Mouse (Mus musculus) limb, embryonic 12.5 days (tissue): ENCODE measurements around the gene Sp9. TPM values are rescaled to one million over a fixed set of nuclear protein-coding genes. Genes with fewer than 3 reads are reported as not detected.

Source experiments
- ATAC-seq: fragments of 200-750 bp; cut with Nextera tagmentation; 2 replicates; pipeline ENCODE4 v1.8.0; 2017; ENCODE audit warnings: low read depth, moderate TSS enrichment; ENCODE audit not compliant: insufficient number of reproducible peaks, insufficient read depth, low FRiP score, low TSS enrichment
- H3K27ac ChIP-seq: fragments of 300-500 bp; sonication (generic); 2 replicates; pipeline ENCODE4 v1.5.1; 2016; ENCODE audit warnings: mild to moderate bottlenecking, moderate library complexity
- H3K27me3 ChIP-seq: fragments of 300-500 bp; sonication (generic); 2 replicates; pipeline ENCODE4 v1.6.1; 2016; ENCODE audit warnings: mild to moderate bottlenecking, moderate library complexity
- H3K36me3 ChIP-seq: fragments of 300-500 bp; sonication (generic); 2 replicates; pipeline ENCODE4 v1.6.1; 2016; ENCODE audit warnings: mild to moderate bottlenecking, moderate library complexity
- H3K4me1 ChIP-seq: fragments of 300-500 bp; sonication (generic); replicated peaks from 2 replicates; pipeline ENCODE4 v1.6.1; 2016
- H3K4me2 ChIP-seq: fragments of 300-500 bp; sonication (generic); 2 replicates; pipeline ENCODE4 v1.6.1; 2016; ENCODE audit warnings: mild to moderate bottlenecking, moderate library complexity
- H3K4me3 ChIP-seq: fragments of 300-500 bp; sonication (generic); replicated peaks from 2 replicates; pipeline ENCODE4 v1.5.1; 2016; ENCODE audit warnings: mild to moderate bottlenecking
- H3K9ac ChIP-seq: fragments of 300-500 bp; sonication (generic); replicated peaks from 2 replicates; pipeline ENCODE4 v1.6.1; 2016; ENCODE audit warnings: mild to moderate bottlenecking, moderate library complexity
- H3K9me3 ChIP-seq: fragments of 300-500 bp; sonication (generic); 2 replicates; pipeline ENCODE4 v1.6.1; 2016; ENCODE audit warnings: mild to moderate bottlenecking, moderate library complexity
- WGBS: fragments of 180-500 bp; shearing (Covaris S2); methylation state at CpG from one replicate; pipeline ENCODE4 v1.1.7; 2016; 5-methylcytosine and 5-hydroxymethylcytosine counted together
- polyA plus RNA-seq: library from polyadenylated mRNA; unstranded; fragments of >200 nt; fragmentation: Nextera tagmentation; extraction: Ambion mirVana; gene quantifications from 2 replicates; pipeline ENCODE4 v1.2.1, GENCODE M21; 2016

The Sp9 gene
- polyA plus RNA-seq, 1 experiment from 2014 or later = 2.5 TPM

DNA sequence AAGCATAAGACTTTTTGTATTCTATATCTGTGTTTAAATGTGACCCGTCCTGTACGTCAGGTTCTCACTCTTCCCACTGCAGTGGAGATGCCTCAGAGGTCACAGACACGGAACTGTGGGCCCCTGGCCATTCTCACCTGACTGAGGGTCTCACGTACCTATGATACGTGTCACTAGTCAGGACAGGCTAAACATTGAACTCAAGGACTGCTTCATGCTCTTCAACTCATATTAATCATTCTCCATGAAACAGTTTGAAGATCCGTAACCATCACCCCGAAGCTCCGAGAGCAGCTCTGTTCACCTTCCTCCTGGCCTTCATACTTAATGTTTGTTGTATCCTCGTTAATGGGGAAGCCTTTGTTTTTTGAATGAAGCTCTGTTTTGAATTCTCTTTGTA lies 45.7 kb downstream of the Sp9 start:
- no peaks in the 10 kb centered on the region for H3K27me3 ChIP-seq
- no peak overlapping the region for H3K27ac ChIP-seq
- no peaks in the 10 kb centered on the region for H3K36me3 ChIP-seq
- H3K9me3 ChIP-seq = no peaks in the 10 kb centered on the region
- H3K4me1 ChIP-seq = peaks cover 6% of the 10 kb centered on the region; the same call in 1 of the 2 replicates
- ATAC-seq = no peak
- WGBS = 94% methylated on average over 9 of the region's 9 CpGs
- no peak overlapping the region for H3K4me2 ChIP-seq
- no peak overlapping the region for H3K9ac ChIP-seq
- H3K4me3 ChIP-seq = no peak overlapping the region

DNA sequence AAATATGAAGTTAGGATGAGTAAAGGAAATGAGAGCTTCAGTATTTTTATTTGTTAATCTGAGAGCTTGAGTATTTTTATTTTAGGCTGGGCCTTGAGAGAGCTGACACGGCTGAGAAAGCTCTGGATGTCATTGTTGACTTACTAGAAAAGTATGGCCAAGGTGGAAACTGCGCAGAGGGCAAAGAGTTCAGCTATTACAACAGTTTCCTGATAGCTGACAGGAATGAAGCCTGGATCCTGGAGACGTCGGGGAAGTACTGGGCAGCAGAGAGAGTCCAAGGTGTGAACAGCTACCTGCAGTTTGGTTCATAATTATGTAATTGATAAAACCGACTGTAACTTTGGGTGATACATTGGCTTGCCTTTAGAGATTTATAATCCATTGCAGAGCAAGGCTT lies 47.5 kb downstream of the Sp9 start:
- no peak for ATAC-seq
- Histone ChIP-seq H3K27me3 (no peaks in the 10 kb centered on the region), H3K27ac (no peak overlapping the region), H3K36me3 (no peaks in the 10 kb centered on the region), H3K4me2 (no peak overlapping the region), H3K9ac (no peak overlapping the region), H3K9me3 (no peaks in the 10 kb centered on the region), H3K4me1 (no peaks in the 10 kb centered on the region), H3K4me3 (no peak overlapping the region)
- 91% methylated on average over 5 of the region's 5 CpGs for WGBS

DNA sequence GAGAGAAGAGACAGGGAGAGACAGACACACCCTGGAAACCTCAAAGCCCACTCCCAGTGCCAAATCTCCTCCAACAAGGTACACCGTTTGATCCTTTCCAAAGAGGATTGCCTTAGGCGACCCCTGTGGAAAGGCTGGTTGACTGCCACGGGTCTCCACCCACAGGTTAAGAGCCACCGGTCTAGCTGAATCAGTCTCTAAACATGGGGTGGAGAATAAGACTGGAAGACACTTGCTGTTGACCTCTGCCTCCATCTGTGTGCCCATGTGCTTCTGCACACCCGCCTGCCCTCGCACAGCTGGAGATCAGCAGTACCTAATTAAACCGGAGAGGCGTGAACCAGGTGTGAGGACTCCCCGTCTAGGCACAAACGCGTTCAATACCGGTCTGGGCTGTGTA lies 51.3 kb downstream of the Sp9 start:
- Histone ChIP-seq H3K36me3 (no peaks in the 10 kb centered on the region), H3K27ac (no peak overlapping the region), H3K4me2 (no peak overlapping the region), H3K4me1 (no peaks in the 10 kb centered on the region), H3K4me3 (no peak overlapping the region), H3K9me3 (no peaks in the 10 kb centered on the region), H3K27me3 (no peaks in the 10 kb centered on the region), H3K9ac (no peak overlapping the region)
- WGBS = 60% methylated on average over 12 of the region's 12 CpGs
- ATAC-seq = no peak

DNA sequence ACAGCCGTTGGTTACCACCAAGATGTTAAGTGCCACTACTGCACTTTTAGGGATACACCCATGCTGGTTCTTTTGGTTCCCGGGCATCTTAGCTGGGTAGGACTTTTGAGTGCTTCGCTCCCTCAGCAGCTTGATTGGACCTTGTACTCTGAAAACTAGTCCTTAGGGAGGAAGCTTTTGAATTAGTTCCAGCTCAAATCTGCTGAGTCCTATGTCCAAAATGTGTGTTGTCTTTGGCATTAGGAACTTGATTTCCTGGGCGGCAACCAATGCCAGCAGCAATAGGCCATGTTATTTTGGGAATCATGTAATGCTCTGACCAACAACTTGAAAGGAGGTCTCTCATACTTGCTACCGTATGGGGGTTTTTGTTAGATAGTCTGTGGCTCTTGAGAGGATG lies 54.1 kb downstream of the Sp9 start:
- Histone ChIP-seq H3K4me3 (no peak overlapping the region), H3K4me2 (no peak overlapping the region), H3K27ac (no peak overlapping the region), H3K4me1 (no peaks in the 10 kb centered on the region), H3K36me3 (no peaks in the 10 kb centered on the region), H3K9me3 (no peaks in the 10 kb centered on the region), H3K9ac (no peak overlapping the region), H3K27me3 (no peaks in the 10 kb centered on the region)
- 82% methylated on average over 5 of the region's 5 CpGs for WGBS
- ATAC-seq = no peak

Other genes with a start within 250 kb of the Sp9 start
- 120 and 121 TPM in 2 replicates for gene Ola1, start 53.0 kb upstream of the Sp9 start, polyA plus RNA-seq
- 17.9 and 18.7 TPM in 2 replicates for gene Scrn3, start 40.7 kb downstream of the Sp9 start, polyA plus RNA-seq
- 26.0 and 27.3 TPM in 2 replicates for gene Cir1, start 40.8 kb downstream of the Sp9 start, polyA plus RNA-seq
- 5.8 and 6.1 TPM in 2 replicates for gene Gpr155, start 114.6 kb downstream of the Sp9 start, polyA plus RNA-seq